Mouse (Mus musculus) neural tube, embryonic 14.5 days (tissue): Measurements from ENCODE around the gene Rtn4r. TPM values are rescaled to one million over a fixed set of nuclear protein-coding genes. Genes with fewer than 3 reads are reported as not detected.

ENCODE experiments used
- ATAC-seq: fragments of 200-750 bp; cut with Nextera tagmentation; 2 replicates; pipeline ENCODE4 v1.8.0; 2017; ENCODE audit warnings: low read depth, mild to moderate bottlenecking, moderate TSS enrichment, moderate library complexity
- H3K27ac ChIP-seq: fragments of 300-500 bp; sonication (generic); 2 replicates; pipeline ENCODE4 v1.5.1; 2014; ENCODE audit warnings: low read depth, mild to moderate bottlenecking, control low read depth, low read length, moderate library complexity, mixed read lengths
- H3K27me3 ChIP-seq: fragments of 300-500 bp; sonication (generic); 2 replicates; pipeline ENCODE4 v1.6.1; 2014; ENCODE audit warnings: low read length; ENCODE audit not compliant: control insufficient read depth, insufficient read depth
- H3K36me3 ChIP-seq: fragments of 300-500 bp; sonication (generic); 2 replicates; pipeline ENCODE4 v1.6.1; 2014; ENCODE audit warnings: low read length, mixed read lengths; ENCODE audit not compliant: control insufficient read depth, insufficient read depth
- H3K4me1 ChIP-seq: fragments of 300-500 bp; sonication (generic); 2 replicates; pipeline ENCODE4 v1.6.1; 2014; ENCODE audit warnings: low read length; ENCODE audit not compliant: control insufficient read depth, insufficient read depth
- H3K4me2 ChIP-seq: fragments of 300-500 bp; sonication (generic); 2 replicates; pipeline ENCODE4 v1.6.1; 2014; ENCODE audit warnings: mild to moderate bottlenecking, low read depth, low read length, control low read depth
- H3K4me3 ChIP-seq: fragments of 300-500 bp; sonication (generic); 2 replicates; pipeline ENCODE4 v1.5.1; 2014; ENCODE audit warnings: low read depth, low read length, control low read depth, mixed read lengths
- H3K9ac ChIP-seq: fragments of 300-500 bp; sonication (generic); replicated peaks from 2 replicates; pipeline ENCODE4 v1.6.1; 2014; ENCODE audit warnings: low read depth, mild to moderate bottlenecking, control low read depth, low read length, mixed read lengths
- H3K9me3 ChIP-seq: fragments of 300-500 bp; sonication (generic); 2 replicates; pipeline ENCODE4 v1.6.1; 2016; ENCODE audit warnings: low read length; ENCODE audit not compliant: control insufficient read depth
- WGBS: fragments of 180-500 bp; shearing (Covaris S2); extraction: QIAGEN DNeasy Blood & Tissue Kit; methylation state at CpG from one replicate; pipeline ENCODE4 v1.1.7; 2014; 5-methylcytosine and 5-hydroxymethylcytosine counted together
- polyA plus RNA-seq: library from polyadenylated mRNA; unstranded; fragments of >200 nt; fragmentation: Nextera tagmentation; extraction: Ambion mirVana; gene quantifications from 2 replicates; pipeline ENCODE4 v1.2.1, GENCODE M21; 2014

Rtn4r gene
- polyA plus RNA-seq, 1 experiment from 2014 or later, result 36.4 TPM

DNA sequence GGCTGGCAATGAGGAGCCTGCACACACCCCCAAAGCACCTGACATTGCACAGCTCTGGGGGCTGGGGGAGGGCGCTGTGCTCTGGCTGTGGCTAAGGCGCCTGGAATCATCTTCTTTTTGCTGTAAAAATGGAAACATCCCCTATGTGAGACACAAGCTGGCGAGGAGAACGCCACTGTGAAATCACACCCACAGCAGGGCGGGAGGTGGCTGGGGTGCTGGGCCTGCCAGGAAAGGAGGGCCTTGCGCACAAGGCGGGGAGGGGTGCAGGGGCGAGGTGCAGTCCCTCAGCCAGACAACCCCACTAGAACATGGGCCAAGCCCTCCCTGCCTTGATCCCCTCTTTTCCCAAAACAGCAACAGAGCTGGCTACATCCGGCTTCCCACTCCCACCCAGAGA lies 45.8 kb downstream of the Rtn4r start:
- Histone ChIP-seq H3K9ac (no peak overlapping the region), H3K4me2 (no peak overlapping the region), H3K4me1 (no peaks in the 10 kb centered on the region), H3K27me3 (no peaks in the 10 kb centered on the region), H3K4me3 (no peak overlapping the region), H3K27ac (no peak overlapping the region), H3K36me3 (no peaks in the 10 kb centered on the region), H3K9me3 (no peaks in the 10 kb centered on the region)
- 84% methylated on average over 9 of the region's 9 CpGs for WGBS
- ATAC-seq, result no peak

GRCm38 (mm10) chr16:18173788-18174187 lies 46.3 kb downstream of the Rtn4r start:
- Histone ChIP-seq H3K36me3 (no peaks in the 10 kb centered on the region), H3K9me3 (no peaks in the 10 kb centered on the region), H3K4me1 (no peaks in the 10 kb centered on the region), H3K4me3 (no peak overlapping the region), H3K9ac (no peak overlapping the region), H3K27ac (no peak overlapping the region), H3K4me2 (no peak overlapping the region), H3K27me3 (no peaks in the 10 kb centered on the region)
- ATAC-seq, result no peak
- 66% methylated on average over 11 of the region's 11 CpGs for WGBS

DNA sequence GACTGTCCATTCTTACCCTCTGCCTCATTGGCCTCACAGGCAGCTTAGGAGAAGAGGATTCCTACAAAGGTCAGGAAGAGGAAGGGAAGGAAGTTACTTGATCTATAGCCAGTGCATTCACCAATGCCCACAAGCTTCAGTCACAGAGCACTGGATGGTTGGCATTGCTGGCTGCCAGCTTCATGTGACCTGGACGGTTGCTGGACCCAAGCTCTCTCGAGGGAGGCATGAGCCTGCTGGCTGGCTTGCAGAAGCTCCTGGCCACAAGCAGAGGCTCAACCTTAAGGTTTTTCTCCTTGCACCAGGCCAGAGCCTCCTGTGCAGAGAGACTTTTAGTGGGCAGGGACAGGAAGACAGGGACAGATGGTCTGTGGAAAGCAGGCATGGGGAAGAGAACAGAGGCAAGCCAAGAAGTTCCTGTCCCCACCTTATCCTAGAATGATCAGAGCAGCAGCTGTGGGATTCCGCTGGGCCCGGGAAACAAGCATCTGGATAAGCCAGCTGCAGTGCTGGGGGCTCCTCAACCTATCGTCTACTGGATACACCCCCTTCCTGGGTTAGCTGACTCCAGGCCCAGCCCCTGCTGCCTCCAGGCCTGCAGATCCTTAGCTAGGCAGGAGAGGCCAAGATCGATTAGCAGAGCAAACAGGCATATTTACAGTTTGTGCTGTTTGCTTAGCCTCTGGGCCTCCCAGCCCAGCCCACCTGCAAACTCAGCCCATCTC lies 48.5 kb downstream of the Rtn4r start:
- WGBS, result 59% methylated on average over 6 of the region's 6 CpGs
- ATAC-seq, result no peak

GRCm38 (mm10) chr16:18176758-18177157 lies 49.3 kb downstream of the Rtn4r start:
- Histone ChIP-seq H3K9me3 (no peaks in the 10 kb centered on the region), H3K4me1 (peaks cover 11% of the 10 kb centered on the region), H3K27ac (no peak overlapping the region), H3K9ac (no peak overlapping the region), H3K4me3 (no peak overlapping the region), H3K27me3 (no peaks in the 10 kb centered on the region), H3K36me3 (no peaks in the 10 kb centered on the region), H3K4me2 (no peak overlapping the region)
- ATAC-seq, result no peak
- WGBS, result 75% methylated on average over 4 of the region's 4 CpGs

More for the DNA sequence above, 48.5 kb downstream of the Rtn4r start:
- Histone ChIP-seq H3K9me3 (no peaks in the 10 kb centered on the region), H3K27me3 (no peaks in the 10 kb centered on the region), H3K36me3 (no peaks in the 10 kb centered on the region), H3K4me1 (peaks cover 3% of the 10 kb centered on the region; the same call in 1 of the 2 replicates), H3K4me3 (no peak overlapping the region), H3K4me2 (no peak overlapping the region), H3K27ac (no peak overlapping the region), H3K9ac (no peak overlapping the region)

- H3K9me3 ChIP-seq, result no peaks in the 10 kb centered on the region
- WGBS, result 63% methylated on average over 2 of the region's 2 CpGs
- ATAC-seq, result no peak
- H3K36me3 ChIP-seq, result no peaks in the 10 kb centered on the region
- H3K4me1 ChIP-seq, result peaks cover 14% of the 10 kb centered on the region
- H3K4me3 ChIP-seq, result no peak overlapping the region
- no peak overlapping the region for H3K9ac ChIP-seq
- no peak overlapping the region for H3K27ac ChIP-seq
- no peak overlapping the region for H3K4me2 ChIP-seq
- H3K27me3 ChIP-seq, result no peaks in the 10 kb centered on the region
Observed at GRCm38 (mm10) chr16:18179591-18179990, 52.1 kb downstream of the Rtn4r start.

DNA sequence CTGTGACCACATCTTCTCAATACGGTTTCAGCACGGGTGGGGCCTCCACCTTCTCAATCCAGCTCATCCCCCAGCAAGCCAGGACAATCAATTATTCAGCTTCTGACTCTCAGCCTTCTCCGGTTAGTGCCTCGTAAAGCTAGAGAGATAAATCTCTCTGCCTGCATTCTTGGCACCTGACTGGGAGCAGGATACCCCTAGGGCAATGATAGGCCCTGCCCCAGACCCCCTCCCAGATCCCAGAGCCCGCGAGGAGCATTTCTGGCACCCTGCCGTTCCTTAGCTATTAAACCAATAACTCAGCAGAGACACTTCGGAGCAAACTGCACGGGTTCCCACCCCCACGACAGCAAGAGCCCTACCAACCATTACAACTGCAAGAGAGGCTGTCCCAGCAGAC lies 54.0 kb downstream of the Rtn4r start:
- peak overlapping the region; percentile 22; the same call in 1 of the 2 replicates for H3K27ac ChIP-seq
- ATAC-seq, result peak; percentile 73
- no peaks in the 10 kb centered on the region for H3K9me3 ChIP-seq
- no peak overlapping the region for H3K4me3 ChIP-seq
- H3K36me3 ChIP-seq, result no peaks in the 10 kb centered on the region
- peaks cover 22% of the 10 kb centered on the region for H3K4me1 ChIP-seq
- 8% methylated on average over 10 of the region's 10 CpGs for WGBS
- H3K9ac ChIP-seq, result no peak overlapping the region
- no peak overlapping the region for H3K4me2 ChIP-seq
- no peaks in the 10 kb centered on the region for H3K27me3 ChIP-seq

DNA sequence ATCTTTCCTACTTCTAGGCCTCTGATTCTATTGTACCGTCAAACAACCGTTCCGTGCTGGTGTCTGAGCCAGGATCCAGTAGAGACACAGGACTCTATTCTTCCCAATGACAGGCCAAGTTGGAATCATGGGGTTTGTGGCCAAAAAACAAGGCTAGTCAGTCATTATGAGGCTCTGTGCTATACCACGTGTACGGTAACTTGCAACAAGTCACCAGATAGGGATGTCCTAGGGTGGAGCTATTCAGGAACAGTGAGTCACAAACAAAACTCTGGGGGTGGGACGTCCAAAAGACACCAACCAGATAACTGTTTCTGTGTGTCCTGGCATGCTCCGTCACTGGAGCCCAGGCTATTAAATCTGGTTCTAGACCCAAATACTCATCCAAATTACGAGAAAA lies 55.3 kb downstream of the Rtn4r start:
- Histone ChIP-seq H3K27me3 (no peaks in the 10 kb centered on the region), H3K9ac (no peak overlapping the region), H3K36me3 (no peaks in the 10 kb centered on the region), H3K27ac (no peak overlapping the region), H3K4me2 (no peak overlapping the region), H3K4me1 (peaks cover 22% of the 10 kb centered on the region), H3K9me3 (no peaks in the 10 kb centered on the region), H3K4me3 (no peak overlapping the region)
- no peak for ATAC-seq
- WGBS, result 83% methylated on average over 8 of the region's 8 CpGs

GRCm38 (mm10) chr16:18185715-18186449 lies 58.4 kb downstream of the Rtn4r start:
- no peaks in the 10 kb centered on the region for H3K27me3 ChIP-seq
- H3K9ac ChIP-seq, result no peak overlapping the region
- no peaks in the 10 kb centered on the region for H3K9me3 ChIP-seq
- no peak overlapping the region for H3K4me3 ChIP-seq
- no peaks in the 10 kb centered on the region for H3K36me3 ChIP-seq
- H3K4me1 ChIP-seq, result peaks cover 20% of the 10 kb centered on the region
- WGBS, result 18% methylated on average over 8 of the region's 8 CpGs
- peak overlapping the region; percentile 34; the same call in 1 of the 2 replicates for H3K27ac ChIP-seq
- no peak overlapping the region for H3K4me2 ChIP-seq
- ATAC-seq, result peak; percentile 54

- Histone ChIP-seq H3K27me3 (no peaks in the 10 kb centered on the region), H3K4me3 (no peak overlapping the region), H3K4me2 (no peak overlapping the region), H3K4me1 (peaks cover 10% of the 10 kb centered on the region), H3K36me3 (no peaks in the 10 kb centered on the region), H3K9me3 (no peaks in the 10 kb centered on the region), H3K27ac (no peak overlapping the region; the same call in 1 of the 2 replicates), H3K9ac (no peak overlapping the region)
- ATAC-seq, result no peak
- 76% methylated on average over 4 of the region's 4 CpGs for WGBS
Observed at GRCm38 (mm10) chr16:18186798-18187197, 59.4 kb downstream of the Rtn4r start.
